Mouse (Mus musculus) brain, embryonic 14.5 days (tissue): ENCODE results near the gene Lamb3.

Source experiments
- CTCF ChIP-seq: fragments of 200-500 bp; IDR thresholded peaks from 2 replicates; pipeline ENCODE4 v1.5.1; 2012; ENCODE audit warnings: inconsistent platforms, mild to moderate bottlenecking, moderate library complexity, borderline replicate concordance; ENCODE audit not compliant: insufficient read depth, insufficient read length; ENCODE audit errors: extremely low read depth
- POLR2A ChIP-seq: fragments of 200-500 bp; IDR thresholded peaks from 2 replicates; pipeline ENCODE4 v1.6.1; 2012; ENCODE audit warnings: mild to moderate bottlenecking, inconsistent platforms, borderline replicate concordance; ENCODE audit not compliant: poor library complexity, insufficient read depth, insufficient read length, severe bottlenecking; ENCODE audit errors: extremely low read depth

GRCm38 (mm10) chr1:193302093-193302405, 94.5 kb downstream of the Lamb3 start:
- TF ChIP-seq CTCF, result no peak
- no peak for TF ChIP-seq POLR2A
